Mouse (Mus musculus): ENCODE results near the gene Exoc2. TPM values are rescaled to one million over a fixed set of nuclear protein-coding genes. Genes with fewer than 3 reads are reported as not detected.

Gene Exoc2
- polyA plus RNA-seq, 1 experiment from 2014 or later = 30.9 TPM

DNA sequence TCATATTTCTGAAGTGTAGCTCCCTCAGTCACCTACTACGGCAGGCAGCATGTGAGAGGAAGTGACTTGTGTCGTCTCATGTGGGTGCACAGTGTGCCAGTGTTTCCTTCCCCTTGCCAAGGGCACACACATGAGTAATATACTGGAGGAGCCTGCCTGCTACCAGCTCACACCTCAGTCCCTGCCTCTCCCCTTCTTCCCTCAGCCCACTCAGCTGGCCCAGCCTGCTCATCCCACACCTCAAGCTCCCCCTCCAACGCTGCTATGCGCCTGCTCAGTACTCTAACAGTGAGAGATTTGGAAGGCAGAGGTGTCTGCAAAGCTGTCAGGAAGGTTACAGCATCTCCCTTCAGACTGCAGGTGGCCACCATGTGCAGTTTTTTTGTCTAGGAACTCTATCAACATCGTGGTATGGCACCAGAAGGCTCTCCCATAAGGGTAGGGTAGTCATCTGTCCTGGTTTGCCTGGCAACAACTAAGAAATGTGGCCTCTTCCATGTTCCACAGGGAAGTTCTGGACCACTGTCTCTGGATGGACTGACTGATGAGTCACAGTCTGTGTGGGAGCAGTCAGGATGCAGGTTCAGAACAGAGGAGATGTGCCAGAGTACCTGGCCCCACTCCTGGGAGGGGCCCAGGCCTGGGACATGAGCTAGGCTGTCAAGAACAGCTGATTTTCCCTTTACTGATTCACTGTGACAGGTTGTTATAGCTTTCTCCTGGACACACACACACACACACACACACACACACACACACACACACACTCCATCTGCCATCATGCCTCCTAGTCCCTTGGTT, 187.5 kb downstream of the Exoc2 start:
- 80% methylated on average over 5 of the region's 5 CpGs for WGBS
- H3K9me3 ChIP-seq (ENCODE audit: control insufficient read depth, low read length) = no peaks in the 10 kb centered on the region
- 0 out of 2 replicates have a peak, but pooled peaks cover 3% of the 10 kb centered on the region for H3K4me1 ChIP-seq (ENCODE audit: control insufficient read depth, insufficient read depth, low read length)
- H3K4me2 ChIP-seq (ENCODE audit: low read depth, severe bottlenecking) = no peak overlapping the region
- no peak overlapping the region for H3K27ac ChIP-seq (replicated peaks; ENCODE audit: low read depth, low read length)
- H3K36me3 ChIP-seq (ENCODE audit: control insufficient read depth, insufficient read depth, low read length) = no peaks in the 10 kb centered on the region
- no peak overlapping the region for H3K9ac ChIP-seq (ENCODE audit: low read length)
- H3K4me3 ChIP-seq (ENCODE audit: low read depth, low read length) = no peak overlapping the region
- no peak for ATAC-seq (ENCODE audit: insufficient number of reproducible peaks, low FRiP score, low TSS enrichment, low read depth)
- DNase-seq (ENCODE audit: low spot score) = no peak
- H3K27me3 ChIP-seq (ENCODE audit: control insufficient read depth, insufficient read depth, low read length) = no peaks in the 10 kb centered on the region

GRCm38 (mm10) chr13:30785423-30786040, 188.4 kb downstream of the Exoc2 start:
- Histone ChIP-seq H3K36me3 (ENCODE audit: control insufficient read depth, insufficient read depth, low read length) (no peaks in the 10 kb centered on the region), H3K9ac (ENCODE audit: low read length) (no peak overlapping the region), H3K27me3 (ENCODE audit: control insufficient read depth, insufficient read depth, low read length) (no peaks in the 10 kb centered on the region), H3K4me3 (ENCODE audit: low read depth, low read length) (no peak overlapping the region), H3K4me2 (ENCODE audit: low read depth, severe bottlenecking) (no peak overlapping the region), H3K9me3 (ENCODE audit: control insufficient read depth, low read length) (no peaks in the 10 kb centered on the region), H3K4me1 (ENCODE audit: control insufficient read depth, insufficient read depth, low read length) (0 out of 2 replicates have a peak, but pooled peaks cover 3% of the 10 kb centered on the region), H3K27ac (replicated peaks; ENCODE audit: low read depth, low read length) (no peak overlapping the region)
- DNase-seq (ENCODE audit: low spot score) = no peak
- 90% methylated on average over 4 of the region's 4 CpGs for WGBS
- no peak for ATAC-seq (ENCODE audit: insufficient number of reproducible peaks, low FRiP score, low TSS enrichment, low read depth)

DNA sequence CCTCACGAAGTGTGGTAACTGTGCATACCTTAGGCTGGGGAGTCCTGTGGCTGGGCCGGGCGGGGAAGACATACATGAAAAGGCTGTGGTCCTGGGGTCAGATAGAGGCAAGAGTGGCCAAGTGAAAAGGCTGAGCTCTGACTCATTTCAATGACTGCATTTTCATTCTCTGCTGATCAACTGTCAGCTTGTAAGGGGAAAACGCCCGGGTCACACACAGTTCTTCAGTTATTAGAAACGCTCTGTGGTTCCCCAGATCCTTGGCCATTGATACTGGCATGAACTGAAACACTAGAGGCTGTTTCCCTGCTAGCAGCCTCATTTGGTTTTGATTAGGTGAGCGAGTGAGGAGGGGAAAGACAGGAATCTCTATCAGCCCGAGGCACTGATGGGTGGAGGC, 191.5 kb downstream of the Exoc2 start:
- 0 out of 2 replicates have a peak, but pooled peaks cover 3% of the 10 kb centered on the region for H3K4me1 ChIP-seq (ENCODE audit: control insufficient read depth, insufficient read depth, low read length)
- no peak overlapping the region for H3K9ac ChIP-seq (ENCODE audit: low read length)
- 35% methylated on average over 8 of the region's 8 CpGs for WGBS
- ATAC-seq (ENCODE audit: insufficient number of reproducible peaks, low FRiP score, low TSS enrichment, low read depth) = no peak
- no peak overlapping the region for H3K4me2 ChIP-seq (ENCODE audit: low read depth, severe bottlenecking)
- H3K27me3 ChIP-seq (ENCODE audit: control insufficient read depth, insufficient read depth, low read length) = no peaks in the 10 kb centered on the region
- no peak for DNase-seq (ENCODE audit: low spot score)
- no peak overlapping the region for H3K27ac ChIP-seq (replicated peaks; ENCODE audit: low read depth, low read length)
- H3K36me3 ChIP-seq (ENCODE audit: control insufficient read depth, insufficient read depth, low read length) = no peaks in the 10 kb centered on the region
- no peak overlapping the region for H3K4me3 ChIP-seq (ENCODE audit: low read depth, low read length)
- no peaks in the 10 kb centered on the region for H3K9me3 ChIP-seq (ENCODE audit: control insufficient read depth, low read length)

DNA sequence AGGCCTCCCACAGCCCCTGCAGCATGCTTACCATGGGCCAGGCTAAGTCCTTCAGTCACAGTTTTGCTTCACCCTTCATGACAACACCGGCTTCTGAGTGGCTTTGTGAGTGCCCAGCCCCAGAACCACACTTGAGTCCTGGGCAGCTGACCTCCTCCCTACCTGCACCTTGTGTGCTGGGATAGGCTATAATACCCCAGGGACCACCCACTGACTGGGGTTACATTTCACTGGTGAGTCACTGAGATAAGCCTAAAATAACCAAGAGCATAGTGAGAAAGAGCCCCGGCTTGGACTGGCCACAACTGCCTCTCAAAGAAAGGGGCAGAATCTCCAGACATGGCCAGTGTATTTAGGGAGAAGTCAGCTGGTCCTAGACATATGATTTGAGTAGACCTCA, 192.0 kb downstream of the Exoc2 start:
- Histone ChIP-seq H3K4me1 (ENCODE audit: control insufficient read depth, insufficient read depth, low read length) (0 out of 2 replicates have a peak, but pooled peaks cover 3% of the 10 kb centered on the region), H3K4me3 (ENCODE audit: low read depth, low read length) (no peak overlapping the region), H3K4me2 (ENCODE audit: low read depth, severe bottlenecking) (no peak overlapping the region), H3K9me3 (ENCODE audit: control insufficient read depth, low read length) (no peaks in the 10 kb centered on the region), H3K9ac (ENCODE audit: low read length) (no peak overlapping the region), H3K27me3 (ENCODE audit: control insufficient read depth, insufficient read depth, low read length) (no peaks in the 10 kb centered on the region), H3K27ac (replicated peaks; ENCODE audit: low read depth, low read length) (no peak overlapping the region), H3K36me3 (ENCODE audit: control insufficient read depth, insufficient read depth, low read length) (no peaks in the 10 kb centered on the region)
- no peak for DNase-seq (ENCODE audit: low spot score)
- ATAC-seq (ENCODE audit: insufficient number of reproducible peaks, low FRiP score, low TSS enrichment, low read depth) = no peak
- 51% methylated on average over 2 of the region's 2 CpGs for WGBS

GRCm38 (mm10) chr13:30777678-30778179, 196.2 kb downstream of the Exoc2 start:
- ATAC-seq (ENCODE audit: insufficient number of reproducible peaks, low FRiP score, low TSS enrichment, low read depth) = no peak

GRCm38 (mm10) chr13:30776021-30776420, 197.9 kb downstream of the Exoc2 start:
- H3K4me2 ChIP-seq (ENCODE audit: low read depth, severe bottlenecking) = no peak overlapping the region
- H3K4me1 ChIP-seq (ENCODE audit: control insufficient read depth, insufficient read depth, low read length) = no peaks in the 10 kb centered on the region
- H3K9me3 ChIP-seq (ENCODE audit: control insufficient read depth, low read length) = no peaks in the 10 kb centered on the region
- WGBS = 75% methylated on average over 2 of the region's 2 CpGs
- H3K27me3 ChIP-seq (ENCODE audit: control insufficient read depth, insufficient read depth, low read length) = no peaks in the 10 kb centered on the region
- ATAC-seq (ENCODE audit: insufficient number of reproducible peaks, low FRiP score, low TSS enrichment, low read depth) (no peak), DNase-seq (ENCODE audit: low spot score) (no peak)
- no peaks in the 10 kb centered on the region for H3K36me3 ChIP-seq (ENCODE audit: control insufficient read depth, insufficient read depth, low read length)
- H3K27ac ChIP-seq (replicated peaks; ENCODE audit: low read depth, low read length) = no peak overlapping the region
- H3K9ac ChIP-seq (ENCODE audit: low read length) = no peak overlapping the region
- no peak overlapping the region for H3K4me3 ChIP-seq (ENCODE audit: low read depth, low read length)

More at GRCm38 (mm10) chr13:30777678-30778179, 196.2 kb downstream of the Exoc2 start:
- Histone ChIP-seq H3K9me3 (ENCODE audit: control insufficient read depth, low read length) (no peaks in the 10 kb centered on the region), H3K9ac (ENCODE audit: low read length) (no peak overlapping the region), H3K36me3 (ENCODE audit: control insufficient read depth, insufficient read depth, low read length) (no peaks in the 10 kb centered on the region), H3K4me3 (ENCODE audit: low read depth, low read length) (no peak overlapping the region), H3K4me1 (ENCODE audit: control insufficient read depth, insufficient read depth, low read length) (0 out of 2 replicates have a peak, but pooled peaks cover 3% of the 10 kb centered on the region), H3K27me3 (ENCODE audit: control insufficient read depth, insufficient read depth, low read length) (no peaks in the 10 kb centered on the region), H3K27ac (replicated peaks; ENCODE audit: low read depth, low read length) (no peak overlapping the region), H3K4me2 (ENCODE audit: low read depth, severe bottlenecking) (no peak overlapping the region)
- WGBS = 85% methylated on average over 11 of the region's 11 CpGs
- no peak for DNase-seq (ENCODE audit: low spot score)

DNA sequence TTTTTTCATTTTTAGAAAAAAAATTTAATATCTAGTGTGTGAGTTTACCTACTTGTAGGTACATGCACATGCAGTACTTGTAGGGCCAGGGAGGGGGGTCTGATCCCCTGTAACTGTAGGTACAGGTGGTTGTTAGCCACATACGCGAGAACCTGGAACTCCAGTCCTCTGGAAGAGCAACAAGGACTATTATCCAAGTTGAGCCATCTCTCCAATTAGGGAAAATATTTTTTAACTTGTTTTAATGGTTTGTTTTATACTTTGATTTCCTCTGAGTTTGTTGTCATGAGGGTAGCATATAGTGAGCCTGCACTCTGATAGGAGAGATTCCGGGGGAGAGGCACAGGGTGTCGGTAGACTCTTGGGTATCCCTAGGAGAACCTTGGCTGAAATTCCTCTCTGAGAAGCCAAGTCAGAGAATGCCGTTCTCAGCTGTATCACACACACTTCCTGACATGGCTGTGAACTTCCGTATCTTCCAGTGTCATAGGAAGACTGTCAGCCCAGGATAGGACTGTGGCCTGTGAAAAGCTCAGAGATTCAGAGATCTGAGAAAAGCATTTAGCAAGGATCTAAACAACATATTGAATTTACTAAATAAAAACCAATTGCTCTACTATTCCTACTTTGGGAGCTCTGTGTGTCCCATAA, 206.3 kb downstream of the Exoc2 start:
- 90% methylated on average over 6 of the region's 6 CpGs for WGBS

DNA sequence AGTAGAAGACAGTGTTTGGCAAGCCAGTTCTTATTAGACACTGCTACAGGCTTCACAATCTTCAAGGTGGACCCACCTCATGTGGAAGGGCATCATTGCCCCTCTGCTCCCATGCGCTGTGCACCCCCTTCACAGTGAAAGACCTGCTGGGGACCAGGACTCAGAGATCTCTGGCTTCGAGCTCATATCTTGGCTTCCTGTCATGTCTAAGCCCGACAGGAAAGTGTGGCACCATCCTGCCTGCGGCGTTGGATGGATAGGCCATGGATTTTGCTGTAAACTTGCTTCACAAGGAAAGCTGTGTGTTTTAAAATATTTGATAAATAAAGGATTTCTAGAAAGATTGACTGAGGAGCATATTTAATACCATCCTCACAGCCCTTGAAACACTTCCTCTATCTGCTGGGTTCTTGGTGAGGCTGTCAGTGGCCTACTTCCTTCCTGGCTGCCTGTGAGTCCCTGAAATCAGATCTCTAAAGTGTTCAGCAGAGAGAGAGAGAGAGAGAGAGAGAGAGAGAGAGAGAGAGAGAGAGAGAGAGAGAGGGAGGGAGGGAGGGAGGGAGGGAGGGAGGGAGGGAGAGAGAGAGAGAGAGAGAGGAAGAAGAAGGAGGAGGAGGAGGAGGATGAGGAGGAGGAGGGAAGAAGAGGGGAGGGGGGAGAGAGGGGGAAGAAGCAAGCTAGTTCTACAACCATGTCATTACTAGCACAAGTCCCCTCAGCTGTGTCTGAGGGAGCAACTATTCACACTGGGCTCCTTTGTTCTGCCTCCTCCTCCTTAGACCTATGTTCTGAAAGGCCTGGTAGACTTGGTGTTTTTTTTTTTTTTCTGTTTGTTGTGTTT, 207.0 kb downstream of the Exoc2 start:
- DNase-seq (ENCODE audit: low spot score) (no peak), ATAC-seq (ENCODE audit: insufficient number of reproducible peaks, low FRiP score, low TSS enrichment, low read depth) (no peak)
- H3K27me3 ChIP-seq (ENCODE audit: control insufficient read depth, insufficient read depth, low read length) = no peaks in the 10 kb centered on the region

More for the DNA sequence above, 206.3 kb downstream of the Exoc2 start:
- H3K4me1 ChIP-seq (ENCODE audit: control insufficient read depth, insufficient read depth, low read length) = no peaks in the 10 kb centered on the region
- H3K27me3 ChIP-seq (ENCODE audit: control insufficient read depth, insufficient read depth, low read length) = no peaks in the 10 kb centered on the region
- no peak overlapping the region for H3K27ac ChIP-seq (replicated peaks; ENCODE audit: low read depth, low read length)
- H3K4me3 ChIP-seq (ENCODE audit: low read depth, low read length) = no peak overlapping the region
- DNase-seq (ENCODE audit: low spot score) (no peak), ATAC-seq (ENCODE audit: insufficient number of reproducible peaks, low FRiP score, low TSS enrichment, low read depth) (no peak)
- no peaks in the 10 kb centered on the region for H3K36me3 ChIP-seq (ENCODE audit: control insufficient read depth, insufficient read depth, low read length)
- H3K9ac ChIP-seq (ENCODE audit: low read length) = no peak overlapping the region
- H3K4me2 ChIP-seq (ENCODE audit: low read depth, severe bottlenecking) = no peak overlapping the region
- no peaks in the 10 kb centered on the region for H3K9me3 ChIP-seq (ENCODE audit: control insufficient read depth, low read length)

More for the DNA sequence above, 207.0 kb downstream of the Exoc2 start:
- H3K4me1 ChIP-seq (ENCODE audit: control insufficient read depth, insufficient read depth, low read length) = no peaks in the 10 kb centered on the region
- no peak overlapping the region for H3K4me3 ChIP-seq (ENCODE audit: low read depth, low read length)
- no peak overlapping the region for H3K27ac ChIP-seq (replicated peaks; ENCODE audit: low read depth, low read length)
- no peaks in the 10 kb centered on the region for H3K9me3 ChIP-seq (ENCODE audit: control insufficient read depth, low read length)
- H3K36me3 ChIP-seq (ENCODE audit: control insufficient read depth, insufficient read depth, low read length) = no peaks in the 10 kb centered on the region
- 88% methylated on average over 5 of the region's 5 CpGs for WGBS
- H3K9ac ChIP-seq (ENCODE audit: low read length) = no peak overlapping the region
- no peak overlapping the region for H3K4me2 ChIP-seq (ENCODE audit: low read depth, severe bottlenecking)

All from limb, embryonic 11.5 days (tissue).